Mouse (Mus musculus) cortical plate, adult 2 months (tissue): ENCODE results near the gene Khdc1c. TPM values are rescaled to one million over a fixed set of nuclear protein-coding genes. Genes with fewer than 3 reads are reported as not detected.
"Not testable (repeated sequence)": the region's sequence is repeated elsewhere in the genome, so short reads cannot be mapped to it uniquely, and the experiment has no call there.

ENCODE experiments used
- H3K27ac ChIP-seq: fragments of 200-500 bp; 2 replicates; pipeline ENCODE4 v1.5.1; 2012; ENCODE audit warnings: low read length, control low read depth, inconsistent platforms; ENCODE audit not compliant: insufficient read depth
- H3K4me1 ChIP-seq: fragments of 200-500 bp; 2 replicates; pipeline ENCODE4 v1.6.1; 2011; ENCODE audit warnings: low read length; ENCODE audit not compliant: control insufficient read depth, insufficient read depth
- H3K4me3 ChIP-seq: fragments of 200-500 bp; 2 replicates; pipeline ENCODE4 v1.5.1; 2011; ENCODE audit warnings: mild to moderate bottlenecking, low read length, control low read depth; ENCODE audit not compliant: insufficient read depth
- CTCF ChIP-seq: fragments of 200-500 bp; IDR thresholded peaks from 2 replicates; pipeline ENCODE4 v1.5.1; 2011; ENCODE audit warnings: mild to moderate bottlenecking, control low read depth, low read length; ENCODE audit not compliant: insufficient read depth; ENCODE audit errors: extremely low read depth
- POLR2A ChIP-seq: fragments of 200-500 bp; IDR thresholded peaks from 2 replicates; pipeline ENCODE4 v1.6.1; 2011; ENCODE audit warnings: mild to moderate bottlenecking, low read length, control low read depth; ENCODE audit not compliant: insufficient read depth; ENCODE audit errors: extremely low read depth
- polyA plus RNA-seq: library from polyadenylated mRNA; depleted of rRNA; stranded (reverse); fragments of >200 nt; gene quantifications from 2 replicates; pipeline ENCODE4 v1.2.3, GENCODE M21; 2012; rRNA removed

The Khdc1c gene
- polyA plus RNA-seq = not detected in 2 replicates

- not testable (repeated sequence) for H3K4me3 ChIP-seq, H3K4me1 ChIP-seq, H3K27ac ChIP-seq
These were observed at the start of gene Khdc1c for GRCm38 (mm10) chr1:21368031-21368430. Gene Khdc1c, plus strand, starts transcription at chr1:21368331.

DNA sequence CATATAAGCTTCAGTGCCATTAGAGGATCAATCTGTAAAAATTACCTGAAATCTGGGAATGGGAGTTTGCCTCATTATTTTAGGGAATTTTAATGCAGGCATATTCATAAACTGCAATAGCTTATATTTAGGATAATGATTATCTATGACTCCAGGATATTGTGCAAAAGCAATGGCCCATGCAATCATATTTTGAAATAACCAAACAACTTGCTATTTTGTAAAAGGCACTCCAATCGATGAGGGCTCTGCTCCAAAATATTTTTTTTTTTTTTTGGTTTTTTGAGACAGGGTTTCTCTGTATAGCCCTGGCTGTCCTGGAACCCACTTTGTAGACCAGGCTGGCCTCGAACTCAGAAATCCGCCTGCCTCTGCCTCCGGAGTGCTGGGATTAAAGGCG is 47.9 kb upstream of the Khdc1c start:
- H3K4me3 ChIP-seq, H3K4me1 ChIP-seq, H3K27ac ChIP-seq: not testable (repeated sequence)

DNA sequence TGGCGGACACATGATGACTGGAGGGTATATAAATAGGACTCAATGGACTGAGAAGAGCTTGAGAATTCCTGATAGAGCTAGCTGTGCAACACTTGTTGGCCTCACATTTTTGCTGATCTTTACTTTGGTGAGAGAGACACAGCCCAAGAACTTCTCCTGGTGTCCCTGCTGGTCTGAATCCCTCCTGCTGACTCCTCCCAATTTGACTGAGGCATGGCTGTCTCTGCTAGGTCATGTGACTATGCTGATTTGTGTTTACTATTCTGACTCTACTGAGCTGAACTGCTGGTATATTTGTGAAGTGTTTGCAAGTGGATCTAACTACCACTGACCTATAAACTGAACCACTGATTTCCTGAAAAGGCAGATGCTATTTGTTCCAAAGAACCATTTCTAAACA is 46.5 kb upstream of the Khdc1c start:
- no peak overlapping the region for H3K27ac ChIP-seq

GRCm38 (mm10) chr1:21323996-21324574 is 44.0 kb upstream of the Khdc1c start:
- Histone ChIP-seq H3K4me1 (no peaks in the 10 kb centered on the region), H3K27ac (no peak overlapping the region), H3K4me3 (no peak overlapping the region)
- TF ChIP-seq POLR2A (no peak), CTCF (no peak)

More for the DNA sequence above, 46.5 kb upstream of the Khdc1c start:
- H3K4me1 ChIP-seq = no peaks in the 10 kb centered on the region
- H3K4me3 ChIP-seq = no peak overlapping the region
- TF ChIP-seq CTCF (no peak), POLR2A (no peak)

DNA sequence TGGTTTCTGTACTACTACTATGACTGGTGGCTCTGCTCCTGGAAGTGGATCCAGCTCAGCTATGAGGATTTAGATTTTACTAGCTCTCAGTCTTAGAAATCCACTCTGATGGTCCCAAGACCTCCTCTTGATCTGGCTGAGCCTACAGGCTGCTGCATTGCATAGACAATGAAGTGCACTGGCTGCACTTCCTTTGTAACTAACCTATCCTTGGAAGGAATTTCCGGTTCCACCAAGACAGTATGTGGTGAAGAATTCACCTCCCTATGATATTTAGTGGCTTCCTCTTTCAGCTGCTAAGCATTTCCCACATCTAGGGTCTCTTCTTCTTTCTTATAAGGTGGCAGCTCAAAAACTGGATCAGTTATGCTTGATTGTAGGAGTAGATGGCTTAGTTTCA is 43.5 kb upstream of the Khdc1c start:
- TF ChIP-seq CTCF = no peak
- TF ChIP-seq POLR2A = no peak

GRCm38 (mm10) chr1:21326733-21327132 is 41.4 kb upstream of the Khdc1c start:
- no peaks in the 10 kb centered on the region for H3K4me1 ChIP-seq
- no peak overlapping the region for H3K27ac ChIP-seq
- TF ChIP-seq CTCF = no peak
- H3K4me3 ChIP-seq = no peak overlapping the region

More for the DNA sequence above, 43.5 kb upstream of the Khdc1c start:
- no peak overlapping the region for H3K27ac ChIP-seq
- no peak overlapping the region for H3K4me3 ChIP-seq
- H3K4me1 ChIP-seq = no peaks in the 10 kb centered on the region

- H3K4me3 ChIP-seq, H3K4me1 ChIP-seq, H3K27ac ChIP-seq: not testable (repeated sequence)
These were observed 37.0 kb upstream of the Khdc1c start for GRCm38 (mm10) chr1:21331161-21331560.

GRCm38 (mm10) chr1:21333222-21333973 is 34.7 kb upstream of the Khdc1c start:
- Histone ChIP-seq H3K4me1 (no peaks in the 10 kb centered on the region), H3K4me3 (no peak overlapping the region), H3K27ac (no peak overlapping the region)
- TF ChIP-seq POLR2A (no peak), CTCF (no peak)

DNA sequence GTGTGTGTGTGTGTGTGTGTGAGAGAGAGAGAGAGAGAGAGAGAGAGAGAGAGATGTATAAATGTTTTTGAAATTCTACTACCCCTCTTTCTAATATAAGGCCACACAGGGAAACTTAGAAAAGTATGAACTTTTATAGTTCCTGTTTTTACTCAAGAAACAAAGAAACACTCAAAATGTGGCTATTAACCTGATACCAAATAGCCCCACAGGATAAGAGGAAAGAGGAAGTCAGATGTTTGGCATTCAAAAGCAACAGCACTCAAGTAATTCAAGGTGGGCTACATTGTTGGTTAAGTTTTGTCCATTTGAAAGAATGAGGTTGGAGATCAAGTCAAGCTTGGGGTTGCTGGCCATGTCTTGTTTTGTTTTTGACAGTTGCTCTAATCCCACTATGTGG is 32.3 kb upstream of the Khdc1c start:
- no peak overlapping the region for H3K4me3 ChIP-seq
- H3K4me1 ChIP-seq = no peaks in the 10 kb centered on the region
- no peak for TF ChIP-seq POLR2A
- no peak for TF ChIP-seq CTCF
- no peak overlapping the region for H3K27ac ChIP-seq

DNA sequence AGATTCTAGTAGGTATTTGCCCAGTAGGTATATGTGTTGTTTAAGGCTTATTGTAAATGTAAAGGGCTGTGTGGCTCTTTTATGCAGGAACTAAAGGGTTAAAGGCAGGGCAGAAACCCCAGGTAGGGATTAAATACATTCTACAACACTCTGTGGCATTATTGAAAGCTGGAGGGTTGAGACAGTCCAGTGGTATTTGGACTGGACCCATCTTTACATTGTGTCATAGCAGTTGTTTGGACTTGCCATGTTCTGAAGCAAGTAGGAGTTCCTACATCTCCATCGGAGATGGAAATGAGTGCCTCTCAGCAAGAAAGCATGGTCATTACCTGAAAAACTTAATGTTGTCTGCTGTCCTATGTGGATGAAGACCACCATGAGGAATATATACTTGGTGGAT is 27.4 kb upstream of the Khdc1c start:
- Histone ChIP-seq H3K4me3 (no peak overlapping the region), H3K4me1 (no peaks in the 10 kb centered on the region), H3K27ac (no peak overlapping the region)
- TF ChIP-seq POLR2A = no peak
- TF ChIP-seq CTCF = no peak
